In the genomic region with DNA sequence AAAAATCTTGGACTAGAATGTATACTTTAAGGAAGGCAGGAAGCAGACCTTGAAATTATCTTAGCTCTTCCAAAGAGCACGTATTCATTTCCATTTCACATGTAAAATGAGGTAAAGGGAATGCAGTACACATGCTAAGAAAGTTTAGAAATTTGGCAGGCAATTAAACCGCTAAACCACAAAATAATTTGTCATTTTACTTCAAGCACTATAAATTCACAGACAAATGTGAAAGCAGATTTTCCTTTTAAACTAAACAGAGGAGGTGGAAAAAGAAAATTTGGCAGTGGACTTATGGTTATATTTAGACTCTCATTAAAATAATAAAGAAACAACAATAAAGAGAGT, we compare ENCODE assay signal across 12 mouse cellular contexts.
"Had no signal": no experiment of that assay in that cellular context is flagged by ENCODE, and none has a peak within 500 bp of the region (broad histone marks: within the 10 kb centered on the region; RNA-seq: fewer than 3 reads in every experiment).

No protein-coding gene starts in this region.

- H3K9me3 ChIP-seq: limb, embryonic 12.5 days; liver, embryonic 13.5 days; megakaryocyte, embryonic 14.5 days; neural tube, embryonic 13.5 days; stomach, embryonic 15.5 days had no signal

- H3K9ac ChIP-seq: limb, embryonic 12.5 days; liver, embryonic 13.5 days; liver, postnatal 0 days; neural tube, embryonic 13.5 days; stomach, embryonic 15.5 days had no signal

- ATAC-seq: liver, postnatal 0 days had no signal

- H3K4me1 ChIP-seq: limb, embryonic 12.5 days; liver, embryonic 13.5 days; megakaryocyte, embryonic 14.5 days; neural tube, embryonic 13.5 days; stomach, embryonic 15.5 days had no signal

- H3K4me3 ChIP-seq: limb, embryonic 12.5 days; liver, embryonic 13.5 days; megakaryocyte, embryonic 14.5 days; neural tube, embryonic 13.5 days; stomach, embryonic 15.5 days had no signal

- H3K36me3 ChIP-seq: limb, embryonic 12.5 days; liver, embryonic 13.5 days; neural tube, embryonic 13.5 days; stomach, embryonic 15.5 days had no signal

- H3K4me2 ChIP-seq: limb, embryonic 12.5 days; liver, embryonic 13.5 days; midbrain, embryonic 11.5 days; neural tube, embryonic 13.5 days; stomach, embryonic 15.5 days had no signal

- DNase-seq: liver; liver, embryonic 13.5 days; liver, postnatal 0 days; lung, postnatal 10 days; right cerebral cortex, postnatal 14 days; thymus, postnatal 36 days had no signal

- H3K27ac ChIP-seq: limb, embryonic 12.5 days; liver, embryonic 13.5 days; macrophage; neural tube, embryonic 13.5 days; stomach, embryonic 15.5 days had no signal

- H3K27me3 ChIP-seq: limb, embryonic 12.5 days; liver, embryonic 13.5 days; megakaryocyte, embryonic 14.5 days; neural tube, embryonic 13.5 days; stomach, embryonic 15.5 days had no signal
